Mouse (Mus musculus) erythroblast, adult 5-6 weeks (primary cell): ENCODE data around the gene Man1b1. TPM values are rescaled to one million over a fixed set of nuclear protein-coding genes. Genes with fewer than 3 reads are reported as not detected.
A peak's percentile ranks its signal among the peaks of the same experiment; 100 is the strongest.

Experiments
- ATAC-seq: replicated peaks from 2 replicates; pipeline ENCODE4 v1.8.0; 2016; ENCODE audit warnings: moderate number of reproducible peaks, mild to moderate bottlenecking, moderate TSS enrichment, inconsistent platforms; ENCODE audit not compliant: poor library complexity, low FRiP score, severe bottlenecking
- total RNA-seq, 2 experiments: library from RNA; stranded (forward) in 1 of 2; stranded (reverse) in 1 of 2; fragments of 150-400 nt in 1 of 2; fragments of 200-764, 138-1000 nt in 1 of 2; gene quantifications; 2 replicates each; pipeline versions ENCODE4 v1.2.3 to v1.2.4; 2015 to 2017; ENCODE audit warnings: low replicate concordance in 2 of 2

Man1b1 gene
- 4.6 and 11.1 TPM in 2 replicates for total RNA-seq (2015; ENCODE audit: low replicate concordance)
- total RNA-seq (2017; ENCODE audit: low replicate concordance), result 13.2 and 28.3 TPM in 2 replicates

DNA sequence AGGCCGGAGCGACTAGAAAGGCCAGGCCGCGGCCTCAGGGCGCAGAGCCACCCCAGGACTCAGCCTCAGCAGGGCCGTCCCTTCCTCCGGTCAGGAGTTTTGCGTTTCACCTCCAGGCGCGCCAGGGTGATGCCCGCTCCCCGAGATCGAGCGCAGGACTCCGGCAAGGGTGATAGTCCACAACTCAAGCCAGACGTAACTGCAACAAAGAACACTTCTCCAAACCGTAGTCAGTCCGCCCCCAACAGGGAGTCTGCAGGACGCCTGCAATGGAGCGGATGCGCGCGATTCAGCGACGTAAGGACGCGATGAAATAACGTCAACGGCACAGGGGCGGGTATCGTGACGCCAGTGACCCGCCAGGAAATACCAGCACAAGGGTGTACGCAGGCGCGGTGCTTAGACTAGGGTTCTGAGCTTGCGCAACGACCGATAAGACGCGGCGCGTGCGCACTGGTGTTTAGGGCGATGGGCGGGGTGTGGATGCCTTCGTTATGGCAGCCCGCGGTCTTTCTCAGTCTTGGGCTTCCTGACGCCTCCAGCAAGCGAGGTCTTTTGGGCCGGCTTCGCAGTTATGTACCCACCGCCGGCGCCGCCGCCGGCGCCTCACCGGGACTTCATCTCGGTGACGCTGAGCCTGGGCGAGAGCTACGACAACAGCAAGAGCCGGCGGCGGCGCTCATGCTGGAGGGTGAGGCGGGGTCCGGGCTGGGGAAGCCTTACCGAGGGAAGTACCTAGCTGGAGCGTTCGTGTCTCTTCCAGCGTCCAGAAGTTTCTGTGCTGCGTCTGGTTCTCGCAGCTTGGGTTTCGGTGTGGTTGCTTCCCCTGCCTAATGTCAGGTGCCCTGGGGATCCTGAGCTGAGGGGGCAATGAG, at the start of gene Man1b1:
Man1b1 (plus strand) TSS at position 53 of the 875 bp plus-strand sequence.
- ATAC-seq, result peak; percentile 96

GRCm38 (mm10) chr2:25285551-25285950, 46.6 kb upstream of the Man1b1 start:
- ATAC-seq, result no peak

GRCm38 (mm10) chr2:25286314-25286713, 45.8 kb upstream of the Man1b1 start:
- no peak for ATAC-seq

GRCm38 (mm10) chr2:25286837-25287636, 45.1 kb upstream of the Man1b1 start:
- no peak for ATAC-seq

GRCm38 (mm10) chr2:25287927-25288649, 44.0 kb upstream of the Man1b1 start, which contains the start of gene Tmem210:
Gene Tmem210 (plus strand): TSS chr2:25288145.
- ATAC-seq, result no peak

- no peak for ATAC-seq
Measured at GRCm38 (mm10) chr2:25288734-25289345, 43.3 kb upstream of the Man1b1 start.

GRCm38 (mm10) chr2:25289651-25290050, 42.5 kb upstream of the Man1b1 start, which contains the start of gene Lrrc26:
Gene Lrrc26 (plus strand): TSS chr2:25289915.
- ATAC-seq, result no peak

- no peak for ATAC-seq
Measured at GRCm38 (mm10) chr2:25290101-25290815, 41.9 kb upstream of the Man1b1 start.

- ATAC-seq, result no peak
Measured at GRCm38 (mm10) chr2:25290816-25291130, 41.4 kb upstream of the Man1b1 start.

DNA sequence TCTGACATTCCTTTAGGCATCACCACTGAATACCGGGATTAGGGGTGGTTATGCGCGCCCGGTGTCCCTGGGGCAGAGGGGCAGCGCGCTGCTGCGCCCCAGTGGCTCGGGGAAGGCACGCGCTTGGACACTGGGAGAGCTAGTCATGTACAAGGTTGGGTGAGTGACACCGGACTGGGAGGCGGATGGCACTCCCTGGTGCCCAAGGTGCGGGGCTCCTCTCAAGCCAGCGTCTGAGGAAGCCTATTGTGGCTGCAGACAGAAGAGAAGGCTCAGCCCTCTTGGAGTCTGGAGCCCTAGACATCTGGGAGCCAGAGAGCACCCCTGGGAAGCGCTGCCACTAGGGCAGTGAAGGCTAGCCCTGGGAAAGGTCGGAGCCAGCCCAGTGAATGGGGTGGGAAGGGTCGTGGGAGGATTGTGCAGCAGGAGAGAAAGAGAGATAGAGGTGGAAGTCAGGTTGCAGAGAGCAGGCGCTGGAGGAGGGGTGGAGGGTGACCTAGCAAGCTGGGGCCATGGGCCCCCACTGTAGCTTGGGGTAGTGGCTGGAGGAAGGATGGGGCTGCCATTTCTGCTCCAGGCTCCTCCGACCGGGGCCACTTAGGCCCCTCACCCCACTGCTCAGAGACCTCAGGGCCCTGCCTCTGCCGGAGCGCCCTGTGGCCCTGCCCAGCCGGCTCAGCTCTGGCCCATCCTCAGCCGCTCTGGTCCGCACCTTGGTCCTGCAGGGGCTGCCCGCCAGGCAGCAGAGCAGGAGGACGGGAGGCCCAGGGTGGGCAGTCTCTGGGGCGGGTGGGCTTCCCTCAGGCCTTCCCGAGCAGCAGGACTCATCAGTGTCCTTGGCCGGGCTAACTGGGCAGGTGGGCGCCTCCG, 40.7 kb upstream of the Man1b1 start:
- no peak for ATAC-seq

DNA sequence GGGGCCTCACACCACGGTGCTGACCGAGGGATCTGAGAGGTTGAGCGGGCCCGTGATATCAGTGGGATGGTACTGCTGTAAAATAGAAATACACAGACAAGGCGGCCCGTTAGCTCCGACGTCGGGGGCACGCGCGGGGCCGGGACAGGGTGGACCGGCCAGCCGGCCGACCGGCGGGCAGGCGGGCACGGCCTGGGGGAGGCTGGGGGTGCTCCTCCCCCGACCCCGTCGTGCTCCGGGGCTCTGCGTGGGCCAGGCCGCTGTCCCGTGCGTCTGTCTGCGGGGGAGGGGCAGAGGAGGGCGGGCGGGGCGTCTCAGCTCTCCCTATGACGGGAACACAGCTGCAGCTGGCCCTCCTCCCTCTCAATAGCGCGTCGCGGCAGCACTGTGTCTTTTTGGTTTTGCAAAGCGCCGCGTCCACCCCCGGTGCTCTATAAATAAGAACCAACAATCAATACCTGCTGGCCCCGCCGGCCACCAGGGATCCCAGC, 40.0 kb upstream of the Man1b1 start:
- no peak for ATAC-seq

DNA sequence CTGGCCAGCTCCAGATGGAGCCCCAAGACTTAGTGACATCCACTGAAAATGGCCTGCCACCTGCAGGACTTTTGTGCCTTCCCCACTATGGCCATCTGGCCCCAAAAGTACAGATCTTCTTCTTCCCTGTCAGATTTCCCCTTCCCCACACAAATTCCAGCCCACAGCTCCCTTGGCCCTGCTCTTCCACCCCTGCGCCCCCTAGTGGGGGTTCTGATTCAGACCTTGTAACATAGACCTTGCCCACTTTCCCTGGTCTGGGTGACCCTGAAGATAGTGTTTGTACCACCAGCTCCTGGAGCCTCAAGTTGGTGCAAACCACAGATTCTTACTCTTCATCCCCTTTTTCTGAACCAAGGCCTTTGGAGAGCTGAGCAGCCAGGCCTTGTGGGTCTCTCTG, 39.3 kb upstream of the Man1b1 start:
- peak; percentile 58; the same call in 1 of the 2 replicates for ATAC-seq

DNA sequence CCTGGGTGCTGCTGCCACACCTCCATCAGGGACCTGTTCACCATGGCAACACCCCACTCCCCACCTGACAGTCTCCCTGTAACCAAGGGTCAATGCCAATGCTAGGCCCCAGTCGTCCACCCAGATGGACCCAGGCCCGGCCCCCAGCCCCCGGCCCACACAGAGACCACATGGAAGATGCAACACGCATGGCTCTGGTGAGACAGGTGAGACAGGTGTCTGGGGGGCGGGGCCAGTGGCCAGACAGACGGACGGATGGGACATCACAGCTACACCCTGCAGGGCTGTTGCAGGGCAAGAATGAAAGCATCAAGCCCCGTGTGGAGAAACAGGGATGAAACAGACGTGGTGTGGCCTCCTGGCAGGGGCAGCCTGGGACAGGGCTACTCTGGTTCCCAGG, 38.4 kb upstream of the Man1b1 start:
- ATAC-seq, result no peak

DNA sequence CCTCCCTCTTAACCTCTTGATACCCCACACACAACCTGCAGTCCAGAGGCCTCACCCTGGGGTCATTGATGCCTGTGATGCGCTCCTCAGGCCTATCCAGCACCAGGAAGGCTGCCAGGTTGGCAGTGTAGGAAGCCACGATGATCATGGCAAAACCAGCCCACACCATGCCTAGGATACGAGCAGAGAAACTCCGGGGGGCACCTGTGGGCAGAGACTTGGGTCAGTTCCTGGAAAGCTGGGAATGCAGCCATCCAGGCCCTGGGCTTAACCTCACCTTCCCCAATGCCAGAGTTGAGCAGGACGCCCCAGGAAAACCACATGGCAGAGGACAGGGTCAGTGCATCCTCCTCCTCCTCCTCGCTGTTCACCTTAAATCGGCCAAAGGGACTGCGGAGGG, 35.0 kb upstream of the Man1b1 start:
- no peak for ATAC-seq

GRCm38 (mm10) chr2:25298046-25298445, 34.1 kb upstream of the Man1b1 start:
- no peak for ATAC-seq

DNA sequence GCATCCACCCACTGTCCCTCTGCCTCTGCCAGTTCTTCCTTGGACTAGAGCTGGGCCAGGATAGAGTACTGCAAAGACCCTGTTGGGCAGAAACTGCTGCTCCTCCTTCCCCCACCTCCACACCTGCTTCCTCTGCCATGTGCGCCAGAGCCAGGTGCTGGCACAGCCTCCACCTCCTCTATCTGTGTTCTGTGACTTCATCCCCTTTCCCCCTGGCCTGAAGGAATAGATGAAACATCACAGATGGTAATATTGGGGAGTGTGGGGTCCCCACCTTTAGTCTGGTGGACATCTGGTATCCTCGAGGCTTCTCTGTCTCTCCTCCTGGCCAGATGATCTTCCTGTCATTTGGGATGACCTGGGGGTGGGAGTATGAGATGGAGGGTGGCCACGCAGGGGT, 28.7 kb upstream of the Man1b1 start:
- no peak for ATAC-seq

- ATAC-seq, result no peak
Measured at GRCm38 (mm10) chr2:25303931-25304656, 28.0 kb upstream of the Man1b1 start.
